Mouse (Mus musculus): Measurements from ENCODE around the gene Timd2.
A peak's percentile ranks its signal among the peaks of the same experiment; 100 is the strongest.
"Not testable (repeated sequence)": the region's sequence is repeated elsewhere in the genome, so short reads cannot be mapped to it uniquely, and the experiment has no call there.

The Timd2 gene

GRCm38 (mm10) chr11:46663215-46663614 is 43.6 kb downstream of the Timd2 start:
- DNase-seq = no peak

- DNase-seq = no peak
These were observed 54.4 kb downstream of the Timd2 start for GRCm38 (mm10) chr11:46652476-46652875.

- DNase-seq = not testable (repeated sequence)
These were observed 57.2 kb downstream of the Timd2 start for GRCm38 (mm10) chr11:46649655-46650054.

DNA sequence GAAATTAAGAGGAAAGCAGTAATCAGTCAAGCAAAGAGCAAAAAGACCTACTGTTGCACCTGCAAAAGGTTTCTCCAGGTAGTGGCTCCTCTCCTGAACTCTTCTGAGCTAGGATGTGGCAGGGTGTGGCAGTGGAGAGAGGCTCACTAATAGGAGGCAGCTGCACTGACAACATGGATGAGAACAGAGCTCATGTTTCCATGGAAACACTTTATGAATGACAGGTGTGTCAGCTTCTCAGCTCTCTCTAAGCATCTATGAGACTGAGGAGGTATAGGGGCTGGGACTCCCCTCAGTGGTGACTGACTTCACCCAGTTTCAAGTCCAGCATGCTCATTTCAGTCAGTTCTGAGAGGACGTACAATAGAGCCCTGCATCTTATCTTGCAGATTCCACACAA is 62.0 kb downstream of the Timd2 start:
- DNase-seq = no peak

DNA sequence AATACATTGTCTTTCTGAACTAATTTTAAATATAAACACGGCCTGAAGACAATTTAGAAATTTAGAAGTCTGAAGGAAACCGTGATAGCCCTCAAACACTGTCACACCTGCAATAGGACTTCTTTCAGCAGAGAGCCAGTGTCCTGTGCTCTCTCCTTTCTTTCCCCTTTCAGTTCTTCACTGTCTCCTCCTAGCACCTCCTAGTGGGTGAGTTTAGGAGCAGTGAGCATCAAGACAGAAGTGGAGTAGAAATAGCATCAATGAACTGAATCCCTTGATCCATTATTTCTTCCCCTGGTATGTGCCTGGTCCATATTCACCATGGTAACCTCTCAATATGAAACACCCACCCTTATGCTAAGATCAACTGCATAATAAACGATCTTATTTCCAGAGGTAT is 70.3 kb downstream of the Timd2 start:
- DNase-seq = no peak

DNA sequence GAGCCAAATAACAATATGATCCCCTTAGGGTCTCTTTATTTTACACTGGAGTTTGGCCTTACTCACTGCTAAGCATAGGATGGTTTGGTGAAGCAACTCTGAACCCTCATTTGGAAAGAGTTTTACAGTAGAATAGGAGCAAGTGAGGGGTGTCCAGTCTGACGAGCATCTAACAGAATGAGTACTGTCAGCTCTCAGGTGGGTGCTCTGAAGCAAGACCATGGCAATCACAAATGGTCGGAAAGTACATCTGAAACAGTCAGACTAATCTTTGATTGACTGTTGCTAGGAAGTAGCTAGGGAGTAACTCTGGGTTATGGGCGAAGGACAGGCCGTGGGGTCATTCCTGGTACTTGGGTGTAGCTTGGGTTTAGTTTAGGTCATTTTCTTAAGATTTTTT is 71.3 kb downstream of the Timd2 start:
- not testable (repeated sequence) for DNase-seq

- DNase-seq = peak in 1 of 2 experiments; percentile 27
These were observed 75.2 kb downstream of the Timd2 start for GRCm38 (mm10) chr11:46631635-46632034.

- DNase-seq = no peak
These were observed 77.6 kb downstream of the Timd2 start, which contains the start of gene Dppa1 for GRCm38 (mm10) chr11:46629211-46629795. Gene Dppa1, minus strand, starts transcription at chr11:46629261.

DNA sequence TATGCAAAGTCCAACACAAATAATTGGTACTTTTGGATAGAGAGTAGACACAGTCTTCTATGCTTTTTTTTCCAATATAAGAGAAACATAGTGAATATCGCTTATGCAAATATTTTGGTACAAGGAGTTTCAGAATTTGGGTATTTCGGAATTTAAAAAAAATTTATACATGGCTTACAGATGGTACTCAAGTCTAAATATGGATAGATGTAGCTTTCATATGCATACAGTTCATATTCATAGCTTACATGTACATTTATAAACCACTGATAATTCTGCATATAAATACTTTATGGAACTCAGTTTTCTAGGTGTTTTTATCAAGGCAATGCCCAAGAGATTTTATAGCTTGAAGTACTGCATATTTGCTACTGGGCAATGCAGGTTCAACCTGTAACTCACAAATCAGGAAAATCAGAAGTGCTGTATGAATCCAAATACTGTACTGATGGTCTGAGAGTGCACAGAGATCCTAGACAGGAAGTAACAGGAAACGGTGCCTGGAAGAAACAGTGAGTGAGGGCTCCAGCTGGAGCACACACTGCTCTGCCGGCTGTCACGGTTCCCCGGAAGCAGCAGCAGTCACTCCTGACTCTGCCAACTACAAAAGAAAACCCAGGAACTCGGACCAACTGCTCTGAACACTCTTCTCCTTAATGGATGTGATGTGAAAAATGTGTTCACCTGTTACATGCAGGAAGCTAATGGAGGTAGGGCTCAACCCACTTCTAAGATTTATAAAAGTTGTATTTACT is 86.3 kb downstream of the Timd2 start:
- DNase-seq = no peak

GRCm38 (mm10) chr11:46619929-46620328 is 86.9 kb downstream of the Timd2 start:
- no peak for DNase-seq
